In the genomic region with DNA sequence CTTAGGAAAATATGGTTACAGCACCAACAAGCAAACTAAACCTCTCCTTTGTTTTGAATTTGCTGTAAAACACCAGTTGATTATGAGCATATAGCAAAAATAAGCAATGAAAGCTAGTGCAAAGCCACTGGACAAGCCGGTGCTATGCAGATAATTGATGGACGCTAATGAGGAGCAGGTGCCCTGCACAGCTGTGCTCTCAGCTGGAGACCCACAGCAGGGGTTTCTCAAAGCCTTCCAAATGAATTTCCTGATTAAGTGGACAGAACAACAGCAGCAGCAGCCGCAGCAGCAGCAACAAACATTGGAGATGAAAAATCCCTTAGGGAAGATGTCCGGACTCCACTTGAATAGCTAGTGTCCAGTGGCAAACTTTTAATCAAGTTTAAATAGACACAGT, we compare ENCODE assay signal across 12 mouse cellular contexts.
DNase-seq lines count a peak whose midpoint lies in the region; ATAC-seq and TF ChIP-seq lines count a peak whose summit lies in the region.
"Had no signal": no experiment of that assay in that cellular context is flagged by ENCODE, and none has a peak within 500 bp of the region (broad histone marks: within the 10 kb centered on the region; RNA-seq: fewer than 3 reads in every experiment).

No protein-coding gene starts in this region.

- ATAC-seq in kidney, embryonic 15.5 days (replicated peaks; ENCODE audit: low FRiP score) = peak; percentile 64
- ATAC-seq in limb, embryonic 14.5 days (ENCODE audit: low FRiP score, low read depth) = peak; percentile 26; the same call in 1 of the 2 replicates

- H3K36me3 ChIP-seq in kidney, embryonic 15.5 days = no peaks in the 10 kb centered on the region
- no peaks in the 10 kb centered on the region for H3K36me3 ChIP-seq in limb, embryonic 14.5 days (ENCODE audit: control insufficient read depth, insufficient read depth, low read length)
- H3K36me3 ChIP-seq: heart, embryonic 15.5 days had no signal

- intact Hi-C loops in left cerebral cortex, postnatal 36 days (cut with DNase I) = no loop called here

- H3K27ac ChIP-seq in kidney, embryonic 15.5 days = no peak overlapping the region
- H3K27ac ChIP-seq in limb, embryonic 14.5 days (replicated peaks; ENCODE audit: low read depth, low read length) = no peak overlapping the region
- H3K27ac ChIP-seq: heart, embryonic 15.5 days; left cerebral cortex, adult 2 months had no signal

- no peaks in the 10 kb centered on the region for H3K9me3 ChIP-seq in kidney, embryonic 15.5 days (replicated peaks)
- no peaks in the 10 kb centered on the region for H3K9me3 ChIP-seq in limb, embryonic 14.5 days (ENCODE audit: control insufficient read depth, low read length)
- H3K9me3 ChIP-seq: heart, embryonic 15.5 days had no signal

- H3K4me2 ChIP-seq in kidney, embryonic 15.5 days = no peak overlapping the region
- no peak overlapping the region for H3K4me2 ChIP-seq in limb, embryonic 14.5 days (replicated peaks; ENCODE audit: low read depth, low read length, severe bottlenecking)
- H3K4me2 ChIP-seq: heart, embryonic 15.5 days had no signal

- H3K9ac ChIP-seq in kidney, embryonic 15.5 days = no peak overlapping the region
- no peak overlapping the region for H3K9ac ChIP-seq in limb, embryonic 14.5 days (ENCODE audit: low read depth, low read length, severe bottlenecking)
- H3K9ac ChIP-seq: heart, embryonic 15.5 days had no signal

- no peak overlapping the region for H3K4me3 ChIP-seq in kidney, embryonic 15.5 days (replicated peaks)
- no peak overlapping the region for H3K4me3 ChIP-seq in limb, embryonic 14.5 days (replicated peaks; ENCODE audit: low read length)
- H3K4me3 ChIP-seq: heart, embryonic 15.5 days; left cerebral cortex, adult 2 months had no signal

- H3K27me3 ChIP-seq in kidney, embryonic 15.5 days = no peaks in the 10 kb centered on the region
- no peaks in the 10 kb centered on the region for H3K27me3 ChIP-seq in limb, embryonic 14.5 days (ENCODE audit: control insufficient read depth, insufficient read depth, low read length)
- H3K27me3 ChIP-seq: heart, embryonic 15.5 days had no signal

- H3K4me1 ChIP-seq in kidney, embryonic 15.5 days = peaks cover 11% of the 10 kb centered on the region; the same call in 1 of the 2 replicates
- peaks cover 4% of the 10 kb centered on the region; the same call in 1 of the 2 replicates for H3K4me1 ChIP-seq in limb, embryonic 14.5 days (ENCODE audit: control insufficient read depth, insufficient read depth, low read length)

- WGBS in kidney, embryonic 15.5 days = 27% methylated on average over 4 of the region's 4 CpGs
- WGBS in limb, embryonic 14.5 days = 12% methylated on average over 4 of the region's 4 CpGs

- TF ChIP-seq POLR2A in limb, embryonic 14.5 days (IDR thresholded peaks at IDR 0.05; ENCODE audit: borderline replicate concordance, extremely low read depth, insufficient read depth, insufficient read length) = no peak

- DNase-seq in kidney, postnatal 36 days = no peak
- peak; percentile 16 for DNase-seq in brain, adult 2 months (ENCODE audit: low read depth, low spot score)
- peak; percentile 26 for DNase-seq in embryo, embryonic 11.5 days (ENCODE audit: low read depth, low spot score)
- no peak for DNase-seq in limb, embryonic 14.5 days (ENCODE audit: low spot score)
- no peak for DNase-seq in c-Kit-positive CD71-positive TER-119-positive erythroid progenitor cells, embryonic 14.5 days (ENCODE audit: low spot score)
- no peak for DNase-seq in left cerebral cortex, postnatal 36 days (ENCODE audit: low spot score in 2 of 2)
- no peak for DNase-seq in thymus, postnatal 25 days
- DNase-seq: cerebellum, adult 8-10 months; lung, adult 18-20 months had no signal

Comparison
In these comparisons a context has a peak if more than half of its experiments do, and no peak if none do; other contexts are left out.
1. DNase-seq: peak in brain, adult 2 months (single experiment) and embryo, embryonic 11.5 days (single experiment); none in kidney, postnatal 36 days (0 of 2), limb, embryonic 14.5 days (single experiment), c-Kit-positive CD71-positive TER-119-positive erythroid progenitor cells, embryonic 14.5 days (single experiment), left cerebral cortex, postnatal 36 days (0 of 2) and thymus, postnatal 25 days (single experiment).